Mouse (Mus musculus) layer of hippocampus, adult 9-10 months (tissue): ENCODE measurements around the gene 4931409K22Rik.
A peak's percentile ranks its signal among the peaks of the same experiment; 100 is the strongest.

Experiments used
- DNase-seq: peaks from one replicate; pipeline ENCODE4 v3.0.0; 2022; ENCODE audit warnings: low spot score

Gene 4931409K22Rik

GRCm38 (mm10) chr5:24540387-24541143 lies 16.0 kb downstream of the 4931409K22Rik start, which contains the start of gene Asb10:
Gene Asb10, minus strand, starts transcription at chr5:24540978.
- peak; percentile 29 for DNase-seq

GRCm38 (mm10) chr5:24539571-24540296 lies 16.9 kb downstream of the 4931409K22Rik start:
- no peak for DNase-seq

- no peak for DNase-seq
Measured at GRCm38 (mm10) chr5:24537618-24538017, 19.0 kb downstream of the 4931409K22Rik start.

- DNase-seq, result no peak
Measured at GRCm38 (mm10) chr5:24536511-24536910, 20.1 kb downstream of the 4931409K22Rik start.

GRCm38 (mm10) chr5:24535731-24536130 lies 20.9 kb downstream of the 4931409K22Rik start:
- DNase-seq, result no peak

- no peak for DNase-seq
Measured at GRCm38 (mm10) chr5:24534292-24534691, 22.3 kb downstream of the 4931409K22Rik start.

- no peak for DNase-seq
Measured at GRCm38 (mm10) chr5:24533391-24533790, 23.2 kb downstream of the 4931409K22Rik start.

- peak; percentile 95 for DNase-seq
Measured at GRCm38 (mm10) chr5:24530042-24530689, 26.4 kb downstream of the 4931409K22Rik start.

- DNase-seq, result no peak
Measured at GRCm38 (mm10) chr5:24527780-24528179, 28.8 kb downstream of the 4931409K22Rik start.

GRCm38 (mm10) chr5:24526889-24527230 lies 29.7 kb downstream of the 4931409K22Rik start, which contains the start of gene Gbx1:
Gene Gbx1, minus strand, starts transcription at chr5:24527202.
- no peak for DNase-seq

- DNase-seq, result no peak
Measured at GRCm38 (mm10) chr5:24526190-24526888, 30.3 kb downstream of the 4931409K22Rik start.

- no peak for DNase-seq
Measured at GRCm38 (mm10) chr5:24525360-24526189, 31.0 kb downstream of the 4931409K22Rik start.

- DNase-seq, result no peak
Measured at GRCm38 (mm10) chr5:24524522-24524921, 32.1 kb downstream of the 4931409K22Rik start.

- no peak for DNase-seq
Measured at GRCm38 (mm10) chr5:24523806-24524205, 32.8 kb downstream of the 4931409K22Rik start.

- no peak for DNase-seq
Measured at GRCm38 (mm10) chr5:24521366-24521765, 35.2 kb downstream of the 4931409K22Rik start.

- DNase-seq, result no peak
Measured at GRCm38 (mm10) chr5:24512271-24512670, 44.3 kb downstream of the 4931409K22Rik start.

GRCm38 (mm10) chr5:24510635-24511034 lies 46.0 kb downstream of the 4931409K22Rik start:
- DNase-seq, result peak; percentile 30

- DNase-seq, result no peak
Measured at GRCm38 (mm10) chr5:24508406-24508805, 48.2 kb downstream of the 4931409K22Rik start.

GRCm38 (mm10) chr5:24505513-24505912 lies 51.1 kb downstream of the 4931409K22Rik start:
- DNase-seq, result no peak

- DNase-seq, result no peak
Measured at GRCm38 (mm10) chr5:24502786-24503185, 53.8 kb downstream of the 4931409K22Rik start.

GRCm38 (mm10) chr5:24500851-24501250 lies 55.8 kb downstream of the 4931409K22Rik start:
- DNase-seq, result no peak
